Mouse (Mus musculus): ENCODE results near the gene Them5.

DNA sequence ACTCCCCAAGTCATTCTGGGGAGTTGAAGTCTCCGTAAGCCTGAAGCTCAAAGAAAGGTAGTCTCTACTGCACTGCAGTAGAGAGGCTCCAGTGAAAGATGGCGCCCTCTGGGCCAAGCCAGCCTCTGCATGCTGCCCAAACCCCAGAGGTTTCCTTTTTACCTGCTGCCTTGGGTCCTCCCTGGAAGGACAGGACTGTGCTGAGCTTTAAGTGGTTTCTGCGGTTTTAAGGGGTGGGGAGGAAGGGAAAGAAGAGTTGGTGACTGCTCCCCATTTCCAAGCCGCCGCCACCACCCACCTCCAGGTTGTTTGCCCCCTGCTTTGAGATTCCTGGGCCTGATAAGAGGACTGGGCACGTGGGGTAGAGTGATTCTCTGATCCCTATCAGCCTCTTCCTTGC lies 26.7 kb downstream of the Them5 start:
- TF ChIP-seq EP300 (IDR thresholded peaks at IDR 0.05; ENCODE audit: insufficient read depth, low read depth, low read length): no peak
- no peak for TF ChIP-seq CTCF (IDR thresholded peaks at IDR 0.05)
